Comparison of ENCODE assay signal across 30 mouse cellular contexts in the genomic region with DNA sequence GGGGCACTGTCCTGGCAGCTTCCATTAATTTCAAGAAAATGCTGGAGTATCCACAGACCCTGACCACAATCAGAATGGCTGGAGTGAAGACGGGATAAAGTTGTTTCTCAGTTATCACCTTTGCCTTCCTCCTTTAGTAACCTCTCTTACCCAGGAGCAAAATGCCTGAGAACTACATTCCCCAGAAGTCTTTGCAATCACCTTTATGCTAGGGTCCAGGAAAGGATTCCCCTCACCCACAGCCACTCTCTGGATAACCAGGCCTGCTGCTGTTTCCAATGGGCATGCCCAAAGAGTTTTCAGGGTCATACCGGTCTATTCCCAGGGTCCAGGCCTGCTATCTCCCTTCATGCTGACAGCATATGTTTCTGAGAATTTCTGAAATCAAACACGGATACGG.
"Had no signal": no experiment of that assay in that cellular context is flagged by ENCODE, and none has a peak within 500 bp of the region (broad histone marks: within the 10 kb centered on the region; RNA-seq: fewer than 3 reads in every experiment).

No protein-coding gene starts in this region.

- H3K4me1 ChIP-seq: limb, embryonic 10.5 days; limb, embryonic 12.5 days; limb, embryonic 13.5 days; limb, embryonic 15.5 days; liver, embryonic 12.5 days; liver, embryonic 13.5 days; liver, embryonic 15.5 days; lung, embryonic 15.5 days; megakaryocyte, embryonic 14.5 days; midbrain, embryonic 10.5 days; midbrain, embryonic 12.5 days; midbrain, embryonic 15.5 days had no signal

- H3K27ac ChIP-seq: limb, embryonic 10.5 days; limb, embryonic 12.5 days; limb, embryonic 13.5 days; limb, embryonic 15.5 days; liver, embryonic 12.5 days; liver, embryonic 13.5 days; liver, embryonic 14.5 days; liver, embryonic 15.5 days; lung, embryonic 15.5 days; macrophage; midbrain, embryonic 10.5 days; midbrain, embryonic 12.5 days; midbrain, embryonic 13.5 days; midbrain, embryonic 15.5 days had no signal

- H3K4me3 ChIP-seq: limb, embryonic 10.5 days; limb, embryonic 12.5 days; limb, embryonic 13.5 days; limb, embryonic 15.5 days; liver, embryonic 12.5 days; liver, embryonic 13.5 days; liver, embryonic 15.5 days; lung, embryonic 15.5 days; megakaryocyte, embryonic 14.5 days; midbrain, embryonic 10.5 days; midbrain, embryonic 12.5 days; midbrain, embryonic 13.5 days; midbrain, embryonic 15.5 days; myocyte had no signal

- H3K9ac ChIP-seq: limb, embryonic 12.5 days; limb, embryonic 13.5 days; limb, embryonic 15.5 days; liver, embryonic 12.5 days; liver, embryonic 13.5 days; liver, embryonic 14.5 days; liver, embryonic 15.5 days; liver, postnatal 0 days; lung, embryonic 14.5 days; lung, embryonic 15.5 days; midbrain, embryonic 12.5 days; midbrain, embryonic 13.5 days; midbrain, embryonic 15.5 days had no signal

- H3K36me3 ChIP-seq: limb, embryonic 10.5 days; limb, embryonic 12.5 days; limb, embryonic 13.5 days; limb, embryonic 15.5 days; liver, embryonic 12.5 days; liver, embryonic 13.5 days; liver, embryonic 15.5 days; lung, embryonic 15.5 days; midbrain, embryonic 10.5 days; midbrain, embryonic 12.5 days; midbrain, embryonic 13.5 days; midbrain, embryonic 15.5 days had no signal

- H3K4me2 ChIP-seq: limb, embryonic 12.5 days; limb, embryonic 13.5 days; limb, embryonic 15.5 days; liver, embryonic 11.5 days; liver, embryonic 12.5 days; liver, embryonic 13.5 days; liver, embryonic 15.5 days; lung, embryonic 14.5 days; lung, embryonic 15.5 days; midbrain, embryonic 11.5 days; midbrain, embryonic 12.5 days; midbrain, embryonic 13.5 days; midbrain, embryonic 15.5 days had no signal

- H3K27me3 ChIP-seq: limb, embryonic 13.5 days; limb, embryonic 15.5 days; liver, embryonic 12.5 days; liver, embryonic 13.5 days; liver, embryonic 15.5 days; lung, embryonic 15.5 days; midbrain, embryonic 12.5 days; midbrain, embryonic 13.5 days; midbrain, embryonic 15.5 days had no signal

- ATAC-seq: liver, embryonic 12.5 days; liver, postnatal 0 days; lung, postnatal 0 days; midbrain, embryonic 13.5 days; midbrain, embryonic 15.5 days; midbrain, embryonic 16.5 days had no signal

- DNase-seq: liver; liver, embryonic 13.5 days; liver, postnatal 0 days; lung, adult 18-20 months; lung, adult 2 months; lung, embryonic 14.5 days; lung, postnatal 10 days; lung, postnatal 14 days; lung, postnatal 36 days; lung, postnatal 4 days; midbrain, embryonic 14.5 days had no signal

- H3K9me3 ChIP-seq: limb, embryonic 10.5 days; limb, embryonic 12.5 days; limb, embryonic 15.5 days; liver, embryonic 12.5 days; liver, embryonic 13.5 days; liver, embryonic 15.5 days; lung, embryonic 15.5 days; megakaryocyte, embryonic 14.5 days; midbrain, embryonic 15.5 days had no signal
